10 mouse cellular contexts compared by ENCODE assay signal in the genomic region with DNA sequence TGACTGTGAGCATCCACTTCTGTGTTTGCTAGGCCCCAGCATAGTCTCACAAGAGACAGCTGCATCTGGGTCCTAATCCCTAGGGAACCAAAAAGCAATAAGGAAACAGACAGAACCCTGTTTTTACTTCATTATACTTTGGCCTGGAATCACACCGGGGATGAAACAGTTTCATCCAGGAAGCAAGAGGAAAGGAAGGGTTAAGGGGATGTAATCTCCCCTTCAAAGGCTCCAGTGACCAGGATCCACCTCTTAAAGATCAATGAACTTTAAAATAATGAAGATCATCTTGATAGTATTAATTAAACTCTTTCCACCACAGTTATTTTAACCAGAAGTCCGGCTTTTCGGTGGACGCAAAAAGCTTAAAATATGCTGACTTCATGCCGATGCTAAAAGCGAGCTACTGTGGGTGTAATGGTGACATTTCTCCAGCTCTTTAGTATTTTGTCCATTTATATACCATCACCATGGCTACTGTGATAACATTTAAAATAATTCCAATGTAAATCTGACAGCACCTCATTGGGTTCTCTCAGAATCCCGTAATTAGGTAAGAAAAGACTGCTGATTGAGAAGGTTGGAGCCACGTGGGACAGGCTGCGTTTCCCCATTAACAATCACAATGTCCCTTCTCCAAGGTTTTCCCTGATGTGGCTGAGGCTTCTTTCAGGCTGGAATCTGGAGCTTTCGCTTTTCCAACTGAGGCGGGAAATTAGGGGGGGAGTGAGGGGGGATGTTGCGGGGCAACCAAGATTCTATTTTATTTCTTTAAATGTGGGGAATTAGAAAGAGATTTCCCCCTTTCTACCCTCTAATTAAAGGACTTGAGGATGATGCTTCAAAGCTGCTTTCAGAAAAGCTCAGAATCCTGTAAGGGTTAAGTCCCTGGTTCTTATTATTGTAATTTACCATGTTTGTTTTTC.
DNase-seq lines count a peak whose midpoint lies in the region; ATAC-seq lines count a peak whose summit lies in the region.
"Had no signal": no experiment of that assay in that cellular context is flagged by ENCODE, and none has a peak within 500 bp of the region (broad histone marks: within the 10 kb centered on the region; RNA-seq: fewer than 3 reads in every experiment).

No protein-coding gene starts in this region.

- no peak overlapping the region for H3K9ac ChIP-seq in neural tube, embryonic 15.5 days (replicated peaks)
- 0 out of 2 replicates have a peak overlapping the region, but pooled peaks have one; percentile 17 for H3K9ac ChIP-seq in forebrain, embryonic 16.5 days (replicated peaks; ENCODE audit: low read depth, low read length)

- DNase-seq in neural tube, embryonic 10.5 days (ENCODE audit: extremely low spot score, low spot score): no peak
- no peak for DNase-seq in midbrain, embryonic 10.5 days (ENCODE audit: low spot score)
- DNase-seq in telencephalon, adult 2 months (ENCODE audit: low read depth, low spot score): peak; percentile 67
- DNase-seq in kidney, postnatal 36 days: no peak
- no peak for DNase-seq in spleen, postnatal 14 days (ENCODE audit: low spot score in 2 of 2)
- DNase-seq in adrenal gland, adult 8-10 months: no peak
- DNase-seq: gastrocnemius, adult 2 months; kidney, adult 2 months had no signal

- no peak for ATAC-seq in neural tube, embryonic 15.5 days (ENCODE audit: low FRiP score)
- ATAC-seq in forebrain, embryonic 16.5 days: peak; percentile 90

- H3K27me3 ChIP-seq in neural tube, embryonic 15.5 days (replicated peaks): no peaks in the 10 kb centered on the region
- no peaks in the 10 kb centered on the region for H3K27me3 ChIP-seq in forebrain, embryonic 16.5 days (replicated peaks; ENCODE audit: control insufficient read depth, insufficient read depth, low read length)
- H3K27me3 ChIP-seq in midbrain, embryonic 10.5 days (ENCODE audit: low read depth, poor library complexity, severe bottlenecking): no peaks in the 10 kb centered on the region

- peak overlapping the region; percentile 7; the same call in 1 of the 2 replicates for H3K4me2 ChIP-seq in neural tube, embryonic 15.5 days
- peak overlapping the region; percentile 48 for H3K4me2 ChIP-seq in forebrain, embryonic 16.5 days (ENCODE audit: low read length)

- WGBS in neural tube, embryonic 15.5 days: 56% methylated on average over 12 of the region's 12 CpGs
- WGBS in forebrain, embryonic 16.5 days: 4% methylated on average over 12 of the region's 12 CpGs
- WGBS in midbrain, embryonic 10.5 days: 40% methylated on average over 12 of the region's 12 CpGs

- H3K4me1 ChIP-seq in neural tube, embryonic 15.5 days: no peaks in the 10 kb centered on the region
- peaks cover 11% of the 10 kb centered on the region for H3K4me1 ChIP-seq in forebrain, embryonic 16.5 days (replicated peaks; ENCODE audit: control insufficient read depth, insufficient read depth, low read length)
- H3K4me1 ChIP-seq in midbrain, embryonic 10.5 days: peaks cover 12% of the 10 kb centered on the region

- H3K27ac ChIP-seq in neural tube, embryonic 15.5 days (replicated peaks): no peak overlapping the region
- H3K27ac ChIP-seq in forebrain, embryonic 16.5 days (ENCODE audit: low read length): no peak overlapping the region
- H3K27ac ChIP-seq in midbrain, embryonic 10.5 days (replicated peaks): 0 out of 2 replicates have a peak overlapping the region, but pooled peaks have one; percentile 33
- H3K27ac ChIP-seq: gastrocnemius, adult 2 months had no signal

- H3K36me3 ChIP-seq in neural tube, embryonic 15.5 days: no peaks in the 10 kb centered on the region
- no peaks in the 10 kb centered on the region for H3K36me3 ChIP-seq in forebrain, embryonic 16.5 days (ENCODE audit: control insufficient read depth, insufficient read depth)
- no peaks in the 10 kb centered on the region for H3K36me3 ChIP-seq in midbrain, embryonic 10.5 days

- H3K9me3 ChIP-seq in neural tube, embryonic 15.5 days (replicated peaks): no peaks in the 10 kb centered on the region
- H3K9me3 ChIP-seq in forebrain, embryonic 16.5 days (ENCODE audit: control insufficient read depth, low read length): no peaks in the 10 kb centered on the region
- H3K9me3 ChIP-seq in midbrain, embryonic 10.5 days (replicated peaks): no peaks in the 10 kb centered on the region

- H3K4me3 ChIP-seq in neural tube, embryonic 15.5 days (replicated peaks): no peak overlapping the region
- peak overlapping the region; percentile 15; the same call in 1 of the 2 replicates for H3K4me3 ChIP-seq in forebrain, embryonic 16.5 days (replicated peaks; ENCODE audit: low read length)
- H3K4me3 ChIP-seq in midbrain, embryonic 10.5 days: no peak overlapping the region
- H3K4me3 ChIP-seq: gastrocnemius, adult 2 months had no signal
